ENCODE assay signal across 7 mouse cellular contexts in the genomic region with DNA sequence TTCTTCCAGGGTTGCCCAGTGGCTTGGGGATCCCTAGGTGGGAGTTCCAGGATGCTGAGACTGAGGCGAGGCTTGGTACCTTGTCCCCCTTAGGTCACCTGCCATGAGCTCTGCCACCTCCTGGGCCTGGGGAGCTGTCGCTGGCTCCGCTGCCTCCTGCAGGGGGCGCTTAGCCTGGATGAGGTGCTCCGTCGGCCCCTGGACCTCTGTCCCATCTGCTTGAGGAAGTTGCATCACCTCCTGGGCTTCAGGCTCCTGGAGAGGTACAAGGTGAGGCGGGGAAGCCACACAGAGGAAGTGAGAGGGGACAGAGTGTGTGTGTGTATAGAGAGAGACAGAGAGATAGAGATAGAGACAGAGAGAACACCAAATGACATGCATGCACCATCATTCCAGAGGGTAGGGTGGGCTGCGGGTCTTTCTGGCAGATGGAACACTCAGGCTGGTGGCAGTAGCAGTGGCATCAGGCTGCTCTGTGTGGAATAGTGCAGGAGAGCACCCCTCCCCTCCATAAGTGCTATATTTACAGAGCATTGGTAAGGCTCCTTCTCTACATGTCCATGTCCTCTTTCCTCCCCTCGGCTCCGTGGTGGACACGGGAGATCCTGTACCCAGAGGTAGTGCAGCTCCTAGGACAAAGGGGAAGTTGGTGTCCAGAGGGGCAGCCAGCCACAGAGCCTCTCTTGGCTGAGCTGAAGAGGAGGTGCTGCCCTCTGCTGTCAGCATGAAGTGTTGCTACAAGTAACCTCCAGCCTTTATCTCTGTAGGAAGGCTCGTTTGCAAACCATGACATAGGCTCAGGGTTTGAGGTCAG. TPM values are rescaled to one million over a fixed set of nuclear protein-coding genes. Genes with fewer than 3 reads are reported as not detected.
DNase-seq lines count a peak whose midpoint lies in the region; ATAC-seq lines count a peak whose summit lies in the region.

No protein-coding gene starts in this region.

- H3K36me3 ChIP-seq in intestine, embryonic 14.5 days (ENCODE audit: control insufficient read depth, insufficient read depth, low read length), result no peaks in the 10 kb centered on the region
- H3K36me3 ChIP-seq in limb, embryonic 10.5 days, result no peaks in the 10 kb centered on the region
- H3K36me3 ChIP-seq in midbrain, embryonic 12.5 days, result no peaks in the 10 kb centered on the region

- ATAC-seq in intestine, embryonic 14.5 days (replicated peaks; ENCODE audit: low FRiP score, low TSS enrichment, low read depth), result peak; percentile 77
- peak; percentile 75 for ATAC-seq in midbrain, embryonic 12.5 days (ENCODE audit: low FRiP score, low read depth)

- WGBS in intestine, embryonic 14.5 days, result 16% methylated on average over 12 of the region's 12 CpGs
- 18% methylated on average over 12 of the region's 12 CpGs for WGBS in limb, embryonic 10.5 days
- 16% methylated on average over 12 of the region's 12 CpGs for WGBS in midbrain, embryonic 12.5 days

- peak overlapping the region; percentile 50 for H3K4me2 ChIP-seq in intestine, embryonic 14.5 days (ENCODE audit: low read length)
- peak overlapping the region; percentile 41 for H3K4me2 ChIP-seq in midbrain, embryonic 12.5 days (replicated peaks)

- DNase-seq in adrenal gland, postnatal 10 days, result peak; percentile 84
- DNase-seq in embryo, embryonic 10.5 days (ENCODE audit: low spot score), result peak; percentile 89
- peak; percentile 64 to 65 for DNase-seq in gastrocnemius, postnatal 36 days
- peak; percentile 85 for DNase-seq in intestine, embryonic 14.5 days (ENCODE audit: low spot score)
- DNase-seq in limb, embryonic 10.5 days (ENCODE audit: low spot score), result peak; percentile 82
- DNase-seq in skeletal muscle tissue, adult 2 months (ENCODE audit: low read depth, low spot score), result peak; percentile 70

- H3K4me3 ChIP-seq in intestine, embryonic 14.5 days (ENCODE audit: low read depth, low read length), result peak overlapping the region; percentile 20
- peak overlapping the region; percentile 41 for H3K4me3 ChIP-seq in limb, embryonic 10.5 days
- H3K4me3 ChIP-seq in midbrain, embryonic 12.5 days, result peak overlapping the region; percentile 26

- H3K9ac ChIP-seq in intestine, embryonic 14.5 days (ENCODE audit: low read length), result peak overlapping the region; percentile 42
- H3K9ac ChIP-seq in midbrain, embryonic 12.5 days (replicated peaks), result 0 out of 2 replicates have a peak overlapping the region, but pooled peaks have one; percentile 34

- no peaks in the 10 kb centered on the region for H3K9me3 ChIP-seq in intestine, embryonic 14.5 days (ENCODE audit: control insufficient read depth, low read length)
- H3K9me3 ChIP-seq in limb, embryonic 10.5 days (replicated peaks), result peaks cover 3% of the 10 kb centered on the region; the same call in 1 of the 2 replicates
- H3K9me3 ChIP-seq in midbrain, embryonic 12.5 days, result peaks cover 5% of the 10 kb centered on the region; the same call in 1 of the 2 replicates

- intact Hi-C loops in gastrocnemius, postnatal 36 days (cut with DNase I), result loop anchor here (5.0 kb wide), 1 partner anchor 207 kb away; no protein-coding TSS in a partner anchor

- no peaks in the 10 kb centered on the region for H3K27me3 ChIP-seq in intestine, embryonic 14.5 days (replicated peaks; ENCODE audit: control insufficient read depth, insufficient read depth, low read length)
- no peaks in the 10 kb centered on the region for H3K27me3 ChIP-seq in limb, embryonic 10.5 days (ENCODE audit: low read depth, poor library complexity, severe bottlenecking)
- H3K27me3 ChIP-seq in midbrain, embryonic 12.5 days, result no peaks in the 10 kb centered on the region

- H3K4me1 ChIP-seq in intestine, embryonic 14.5 days (replicated peaks; ENCODE audit: control insufficient read depth, insufficient read depth, low read length), result no peaks in the 10 kb centered on the region; the same call in 1 of the 2 replicates
- H3K4me1 ChIP-seq in limb, embryonic 10.5 days, result peaks cover 11% of the 10 kb centered on the region
- H3K4me1 ChIP-seq in midbrain, embryonic 12.5 days, result peaks cover 8% of the 10 kb centered on the region; the same call in 1 of the 2 replicates

- H3K27ac ChIP-seq in intestine, embryonic 14.5 days (ENCODE audit: low read depth), result no peak overlapping the region
- peak overlapping the region; percentile 87 for H3K27ac ChIP-seq in limb, embryonic 10.5 days
- H3K27ac ChIP-seq in midbrain, embryonic 12.5 days (replicated peaks), result 0 out of 2 replicates have a peak overlapping the region, but pooled peaks have one; percentile 17

RNA-seq across cellular contexts. Expression of a gene that starts 25.3 kb away (rescaled TPM):
- total RNA-seq in adrenal gland, postnatal 10 days (2021), result 1 to 10 TPM in 1 of 2 experiments, under 1 TPM in 1; 0.54 to 1.5 TPM
- under 1 TPM; 0.22 to 0.38 TPM for total RNA-seq in gastrocnemius, postnatal 36 days (2021)
- polyA plus RNA-seq in intestine, embryonic 14.5 days (2014; fragmentation: Nextera tagmentation; extraction: Ambion mirVana), result 1.2 and 1.3 TPM in 2 replicates
- polyA plus RNA-seq in limb, embryonic 10.5 days (2016; fragmentation: Nextera tagmentation; extraction: Ambion mirVana), result 0.88 and 1.1 TPM in 2 replicates
- 1.1 and 1.3 TPM in 2 replicates for polyA plus RNA-seq in midbrain, embryonic 12.5 days (2016; fragmentation: Nextera tagmentation; extraction: Ambion mirVana)

RNA-seq across cellular contexts. Expression of a gene that starts 44.5 kb away (rescaled TPM):
- 10 to 100 TPM; 15.4 to 17.0 TPM for total RNA-seq in adrenal gland, postnatal 10 days (2021)
- 1 to 10 TPM; 4.6 to 5.1 TPM for total RNA-seq in gastrocnemius, postnatal 36 days (2021)
- 15.9 and 16.5 TPM in 2 replicates for polyA plus RNA-seq in intestine, embryonic 14.5 days (2014; fragmentation: Nextera tagmentation; extraction: Ambion mirVana)
- 21.8 and 22.2 TPM in 2 replicates for polyA plus RNA-seq in limb, embryonic 10.5 days (2016; fragmentation: Nextera tagmentation; extraction: Ambion mirVana)
- polyA plus RNA-seq in midbrain, embryonic 12.5 days (2016; fragmentation: Nextera tagmentation; extraction: Ambion mirVana), result 22.2 TPM in 2 replicates

RNA-seq across cellular contexts. Expression of a gene that starts 47.1 kb away (rescaled TPM):
- total RNA-seq in adrenal gland, postnatal 10 days (2021), result 10 to 100 TPM; 18.9 to 23.6 TPM
- 1 to 10 TPM; 2.6 to 3.1 TPM for total RNA-seq in gastrocnemius, postnatal 36 days (2021)
- 23.6 and 24.1 TPM in 2 replicates for polyA plus RNA-seq in intestine, embryonic 14.5 days (2014; fragmentation: Nextera tagmentation; extraction: Ambion mirVana)
- 24.2 and 24.9 TPM in 2 replicates for polyA plus RNA-seq in limb, embryonic 10.5 days (2016; fragmentation: Nextera tagmentation; extraction: Ambion mirVana)
- 26.9 and 29.3 TPM in 2 replicates for polyA plus RNA-seq in midbrain, embryonic 12.5 days (2016; fragmentation: Nextera tagmentation; extraction: Ambion mirVana)
